Mouse (Mus musculus) cerebellum, postnatal 36 days (tissue): ENCODE data around the gene Acsbg2.

Experiments used
- DNase-seq, 2 experiments: peaks; one replicate each; pipeline ENCODE4 v3.0.0; 2021 to 2022; ENCODE audit warnings: mixed read lengths in 2 of 2

Acsbg2 gene

DNA sequence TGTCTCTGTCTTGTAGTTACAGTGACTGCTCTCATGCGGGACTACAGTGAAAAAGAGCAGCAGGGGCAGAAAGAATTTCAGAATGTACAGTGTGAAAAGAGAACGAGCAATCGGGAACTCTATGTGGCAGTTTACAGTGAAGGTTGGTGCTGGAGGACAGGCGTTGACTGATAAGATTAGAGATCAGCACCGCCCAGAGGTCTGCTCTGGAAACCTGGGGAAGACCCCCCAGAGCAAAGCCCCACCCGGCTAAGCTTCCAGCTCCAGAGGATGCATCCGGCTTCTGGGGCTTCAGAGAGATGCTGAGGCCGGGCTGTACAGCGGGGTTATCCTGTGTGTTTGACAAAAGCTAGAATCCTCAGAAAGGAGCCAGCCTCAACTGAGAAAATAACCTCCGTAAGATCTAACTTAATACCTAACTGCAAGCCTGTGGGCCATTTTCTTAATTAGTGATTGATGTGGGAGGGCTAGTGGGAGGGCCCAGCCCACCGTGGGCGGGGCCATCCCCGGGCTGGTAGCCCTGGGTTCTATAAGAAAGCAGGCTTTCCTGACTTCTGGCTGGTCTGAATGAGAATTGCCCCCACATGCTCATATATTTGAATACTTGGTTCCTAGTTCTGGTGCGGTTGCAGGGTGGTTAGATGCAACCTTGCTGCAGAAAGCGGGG is 3.8 kb downstream of the Acsbg2 start:
- DNase-seq, result no peak

DNA sequence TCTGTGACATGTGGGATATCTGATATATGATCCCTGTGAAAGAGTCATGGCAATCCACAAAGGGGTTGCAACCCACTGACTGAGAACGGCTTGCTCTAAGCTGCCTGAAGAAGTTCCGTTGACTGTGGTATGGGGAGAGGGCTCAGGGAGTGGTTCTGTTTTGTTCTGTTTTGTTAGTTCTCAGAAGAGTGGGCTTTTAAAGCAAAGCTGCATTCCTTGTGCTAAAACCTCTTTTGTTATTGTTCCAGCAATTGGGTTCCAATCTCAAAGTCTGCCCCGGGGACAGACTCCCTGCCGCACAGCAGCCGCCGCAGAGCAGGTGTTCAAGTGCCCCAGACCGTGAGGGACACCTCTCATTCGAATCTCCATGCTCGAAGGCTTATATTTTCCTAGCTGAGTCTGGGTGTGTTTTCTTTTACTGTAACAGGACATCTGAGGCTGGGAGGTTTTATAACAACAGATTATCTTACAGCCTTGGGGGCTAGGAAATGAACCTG is 4.7 kb downstream of the Acsbg2 start:
- DNase-seq, result no peak

DNA sequence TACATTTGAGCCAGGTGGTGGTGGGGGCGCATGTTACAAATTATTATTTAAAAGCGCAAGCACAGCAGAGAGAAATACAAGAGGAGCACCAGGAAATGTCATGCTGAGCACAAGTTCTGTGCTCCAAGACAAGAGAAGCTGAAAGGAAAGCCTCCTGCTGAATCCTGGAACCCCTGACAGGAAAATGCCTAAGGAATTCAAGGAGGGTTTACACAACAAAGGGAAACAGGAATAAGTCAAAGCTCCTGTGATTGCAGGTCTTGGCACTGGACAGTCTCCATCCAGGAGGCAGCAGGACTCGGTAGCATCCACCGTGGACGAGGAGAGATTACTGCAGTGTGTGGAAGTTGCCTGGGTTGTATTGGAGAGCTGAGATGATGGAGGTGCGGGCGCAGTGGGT is 8.2 kb downstream of the Acsbg2 start:
- DNase-seq, result no peak

DNA sequence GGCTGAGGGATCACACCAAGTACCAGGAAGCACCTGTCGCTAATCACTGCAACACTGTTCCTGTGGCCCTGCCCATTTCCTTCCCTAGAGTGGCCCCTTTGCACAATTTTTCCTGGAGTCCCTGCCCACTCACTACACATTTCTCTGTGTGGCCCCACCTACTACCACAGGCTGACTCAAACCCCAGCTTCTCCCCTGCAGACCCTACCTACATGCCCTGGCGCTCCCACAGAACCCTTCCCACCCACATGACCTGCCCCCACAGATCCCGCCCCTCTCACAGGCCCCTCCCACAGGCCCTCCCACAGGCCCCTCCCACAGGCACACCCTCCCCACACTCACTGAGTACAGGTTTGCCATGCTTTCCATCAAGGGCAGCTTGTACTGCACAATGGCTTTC is 13.1 kb downstream of the Acsbg2 start:
- no peak for DNase-seq

DNA sequence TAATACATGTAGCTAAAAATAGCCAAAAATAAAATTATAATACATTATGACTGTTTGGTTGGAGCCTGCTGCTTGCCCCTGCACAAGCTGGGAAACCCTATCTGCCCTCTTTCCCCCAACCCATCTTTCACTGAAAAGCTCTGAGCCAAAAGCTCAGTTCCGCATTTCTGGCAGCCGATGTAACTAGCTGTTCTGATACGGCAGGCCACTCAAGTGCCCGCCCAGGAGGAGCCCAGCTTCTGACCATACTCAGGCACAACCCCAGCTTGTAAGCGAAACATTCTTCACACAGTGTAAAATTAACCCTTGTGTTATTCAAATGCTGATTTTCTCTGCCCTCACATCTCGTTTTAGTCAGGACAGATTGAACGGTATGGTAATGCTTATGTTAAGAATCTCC is 15.3 kb downstream of the Acsbg2 start:
- no peak for DNase-seq

DNA sequence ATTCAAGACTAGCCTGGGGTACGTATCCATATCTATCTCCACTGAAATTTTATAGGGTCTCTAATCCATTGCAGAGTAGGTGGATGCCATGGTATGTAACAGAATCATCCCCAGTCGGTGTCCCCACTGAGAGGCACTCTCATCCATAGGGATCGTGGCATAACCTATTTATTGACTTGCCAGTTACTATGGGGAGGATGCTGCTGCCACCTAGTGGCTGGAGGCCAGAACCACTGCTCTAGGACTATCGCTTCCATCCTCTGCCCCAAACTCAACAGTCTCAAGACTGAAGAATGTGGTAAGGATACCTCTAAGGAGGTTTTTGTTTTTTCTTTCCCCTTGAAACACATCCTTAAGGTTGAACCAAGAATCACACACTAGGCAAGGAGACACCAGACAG is 16.0 kb downstream of the Acsbg2 start:
- DNase-seq, result peak; percentile 53 to 54

DNA sequence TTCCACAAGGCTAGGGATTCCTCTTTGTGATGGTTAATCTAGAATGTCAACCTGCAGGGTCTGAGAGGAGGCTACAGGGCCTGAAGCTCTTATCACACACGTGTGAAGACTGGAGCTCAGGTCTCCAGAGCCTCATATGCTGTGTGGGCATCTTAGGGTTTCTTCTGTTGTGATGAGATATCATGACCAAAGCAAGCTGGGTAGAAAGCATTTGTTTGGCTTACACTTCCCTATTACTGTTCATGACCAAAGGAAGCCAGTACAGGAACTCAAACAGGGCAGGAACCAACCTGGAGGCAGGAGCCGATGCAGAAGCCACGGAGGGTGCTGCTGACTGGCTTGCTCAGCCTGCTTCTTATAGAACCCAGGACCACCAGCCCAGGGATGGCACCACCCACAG is 18.8 kb downstream of the Acsbg2 start:
- no peak for DNase-seq

DNA sequence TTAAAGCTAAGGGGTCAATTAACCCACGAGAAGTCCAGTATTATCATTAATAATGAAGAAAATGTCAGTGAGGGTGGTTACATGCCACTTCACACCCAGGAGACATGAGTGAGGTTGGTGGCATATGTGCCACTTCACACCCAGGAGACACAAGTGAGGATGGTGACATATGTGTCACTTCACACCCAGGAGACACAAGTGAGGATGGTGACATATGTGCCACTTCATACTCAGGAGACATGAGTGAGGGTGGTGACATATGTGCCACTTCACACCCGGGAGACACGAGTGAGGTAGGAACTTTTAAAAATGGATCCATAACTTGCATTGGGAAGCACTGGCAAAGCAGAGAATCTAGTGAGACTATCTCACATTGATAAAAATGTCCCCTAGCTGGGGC is 23.1 kb downstream of the Acsbg2 start:
- DNase-seq, result no peak

DNA sequence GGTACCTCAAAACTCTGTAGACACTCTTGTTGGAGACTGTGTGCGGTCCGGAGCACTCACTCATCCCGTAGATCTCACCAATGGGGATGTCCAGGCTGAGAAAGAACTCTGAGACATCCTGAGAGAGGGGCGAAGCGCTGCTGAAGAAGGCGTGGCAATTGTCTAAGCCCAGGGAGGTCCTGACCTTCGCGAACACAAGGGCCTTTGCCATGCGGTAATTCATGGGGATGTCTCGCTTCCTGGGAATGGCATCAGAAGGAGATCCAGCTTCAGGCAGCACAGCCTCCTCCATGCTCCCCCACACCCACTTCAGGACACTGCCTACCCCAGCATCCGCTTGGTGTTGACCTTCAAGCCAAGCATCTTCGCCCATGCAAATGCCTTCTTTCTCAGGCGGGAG is 24.5 kb downstream of the Acsbg2 start:
- no peak for DNase-seq

DNA sequence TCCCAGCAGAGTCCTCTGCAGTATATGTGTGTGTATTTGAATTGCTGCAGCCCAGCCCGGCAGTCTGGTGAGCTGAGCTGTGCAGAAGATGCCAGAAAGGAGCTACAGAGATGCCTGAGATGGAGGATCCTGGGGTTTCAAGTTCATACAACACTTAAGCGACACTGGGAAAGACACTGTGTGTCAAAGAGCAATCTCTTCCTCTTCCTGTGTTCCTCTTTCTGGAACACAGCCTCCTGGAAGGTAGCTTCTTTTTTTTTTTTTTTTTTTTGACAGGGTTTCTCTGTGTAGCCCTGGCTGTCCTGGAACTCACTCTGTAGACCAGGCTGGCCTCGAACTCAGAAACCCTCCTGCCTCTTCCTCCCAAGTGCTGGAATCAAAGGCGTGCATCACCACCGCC is 25.5 kb downstream of the Acsbg2 start:
- no peak for DNase-seq

DNA sequence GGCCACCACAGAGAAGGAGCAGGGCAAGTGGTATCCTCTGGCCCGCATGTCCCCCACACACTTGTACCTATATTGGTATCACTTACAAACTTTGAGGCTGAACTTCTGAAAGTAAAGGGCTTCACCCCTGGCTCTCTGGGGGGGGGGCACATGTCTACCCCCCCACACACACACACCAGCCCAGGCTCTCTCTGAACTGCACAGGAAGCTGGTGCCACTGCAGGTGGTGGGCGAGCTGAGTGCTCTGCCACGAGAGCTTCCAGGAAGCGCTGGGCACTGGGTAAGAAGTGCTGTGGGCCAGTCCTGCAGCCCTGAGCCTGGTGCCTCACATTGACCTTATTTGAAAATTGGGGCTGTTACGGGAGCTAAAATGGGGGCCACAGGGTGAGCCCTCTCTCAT is 30.6 kb downstream of the Acsbg2 start:
- DNase-seq, result no peak

DNA sequence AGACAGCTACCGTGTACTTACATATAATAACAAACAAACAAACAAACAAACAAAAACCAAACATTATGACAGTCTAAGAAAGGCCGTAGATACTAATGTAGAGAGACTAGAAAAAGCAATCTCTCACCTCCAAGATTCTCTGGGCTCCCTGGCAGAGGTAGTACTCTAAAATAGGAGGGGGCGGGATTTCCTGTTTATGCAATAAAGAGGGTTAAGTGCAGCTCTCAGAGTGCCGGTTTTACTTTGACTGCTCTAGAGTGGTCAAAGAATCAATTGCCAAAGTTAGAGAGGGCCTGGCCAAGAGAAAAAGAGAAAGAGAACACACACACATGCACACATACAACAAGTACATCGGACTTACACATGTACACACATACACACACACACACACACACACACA is 32.1 kb downstream of the Acsbg2 start:
- DNase-seq, result no peak

DNA sequence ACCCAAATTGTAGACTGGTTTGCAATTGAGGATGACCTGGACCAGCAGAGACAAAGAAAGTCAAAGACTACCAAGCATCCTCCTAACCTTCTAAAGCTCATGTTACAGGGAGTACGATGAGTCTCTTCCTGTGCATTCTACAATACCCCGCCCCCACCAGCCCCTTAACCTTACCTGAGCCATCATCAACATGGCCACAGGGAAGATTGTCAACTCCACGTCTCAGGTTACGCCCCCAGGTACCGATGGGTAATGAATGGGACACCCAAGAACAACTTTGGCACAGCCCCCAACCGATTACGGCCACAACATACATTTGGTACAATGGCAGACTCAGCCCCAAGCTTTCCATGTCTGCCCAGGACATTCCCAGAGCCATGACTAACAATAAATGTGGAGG is 33.7 kb downstream of the Acsbg2 start:
- no peak for DNase-seq

DNA sequence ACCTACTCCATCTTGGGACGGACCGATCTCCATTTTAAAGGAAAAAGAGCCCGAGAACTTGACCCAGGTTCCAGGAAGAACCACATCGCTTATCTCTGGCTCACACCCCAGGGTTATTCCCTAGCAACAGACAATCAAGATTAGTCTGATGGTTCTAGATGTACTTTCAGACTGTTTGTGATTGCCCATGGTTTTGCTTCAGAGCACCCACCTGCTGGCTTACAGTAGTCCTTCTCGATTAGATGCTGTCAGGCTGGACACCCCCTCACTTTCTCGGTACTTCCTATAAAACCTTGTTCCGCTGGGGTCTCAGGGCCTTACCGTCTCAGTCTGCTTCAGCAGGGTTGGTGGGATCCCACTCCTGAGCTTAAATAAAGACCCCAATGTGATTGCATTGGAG is 37.9 kb downstream of the Acsbg2 start:
- no peak for DNase-seq

DNA sequence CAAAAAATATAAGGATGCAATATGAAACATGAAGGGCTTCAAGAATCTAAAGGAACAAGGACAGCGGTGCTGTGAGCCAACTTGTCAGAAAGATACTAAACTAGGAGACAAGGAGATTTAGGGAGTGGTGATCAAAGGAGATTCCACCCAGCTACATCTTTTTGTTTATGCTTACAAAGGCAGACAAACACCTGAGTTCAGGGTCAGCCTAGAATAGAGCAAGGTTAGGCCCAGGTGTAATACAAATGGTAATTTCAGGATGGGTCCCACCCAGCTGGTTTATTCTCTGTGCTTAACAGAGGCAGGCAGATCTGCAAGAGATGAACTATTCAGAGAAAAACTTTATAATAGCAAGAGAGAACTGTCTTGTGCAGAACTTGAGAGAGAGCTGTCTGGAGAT is 40.9 kb downstream of the Acsbg2 start:
- DNase-seq, result no peak

DNA sequence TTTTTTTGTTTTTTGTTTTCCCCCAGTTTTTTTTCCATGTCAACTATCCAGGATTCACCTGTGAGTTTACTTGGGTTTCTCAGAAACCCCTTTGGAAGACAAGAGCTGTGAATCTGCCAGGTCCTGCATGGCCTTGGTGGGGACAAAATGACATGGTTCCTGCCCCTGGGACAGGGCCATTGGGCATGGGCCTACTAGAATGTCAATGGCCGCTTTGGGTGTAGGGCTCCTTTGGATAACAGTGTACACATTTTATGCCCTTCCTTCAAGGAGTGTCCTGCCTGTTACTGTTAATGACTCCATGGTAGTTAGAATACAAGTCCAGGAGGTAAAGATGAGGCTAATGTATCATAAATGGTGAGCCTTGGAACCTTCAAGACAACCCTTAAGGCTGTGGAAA is 41.3 kb downstream of the Acsbg2 start:
- no peak for DNase-seq

DNA sequence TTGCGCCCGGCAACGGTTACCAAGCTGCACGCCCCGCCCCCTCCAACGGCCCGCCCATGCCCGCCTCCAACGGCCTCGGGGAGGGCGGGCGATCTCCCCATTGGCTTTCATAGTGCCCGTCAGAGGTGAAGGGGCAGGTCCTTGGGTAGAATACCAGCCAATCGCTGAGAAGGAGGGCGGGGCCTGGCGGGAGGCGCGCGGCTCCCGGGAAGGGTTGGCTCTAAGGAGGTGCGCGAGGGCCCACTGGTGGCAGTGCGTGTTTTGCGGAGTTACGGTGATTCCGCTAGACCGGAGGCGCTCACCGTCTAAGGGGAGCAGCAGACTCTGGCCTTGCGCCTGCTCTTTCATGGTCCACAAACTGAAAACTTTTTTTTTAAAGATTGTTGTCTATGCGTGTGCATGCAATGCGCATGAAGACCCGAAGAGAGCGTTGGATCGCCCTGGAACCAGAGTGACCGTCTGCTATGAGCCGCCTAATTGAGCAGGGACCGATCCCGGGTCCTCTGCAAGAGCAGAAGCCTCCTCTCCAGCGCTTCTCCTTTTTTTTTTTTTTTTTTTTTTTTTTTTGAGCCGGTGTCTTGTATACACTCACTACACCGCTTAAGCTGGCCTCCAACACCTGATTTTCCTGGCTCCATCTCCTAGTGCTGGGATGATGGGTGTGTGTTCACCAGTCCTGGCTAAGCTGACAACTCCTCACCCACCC is 43.0 kb downstream of the Acsbg2 start:
- peak; percentile 97 to 99 for DNase-seq

DNA sequence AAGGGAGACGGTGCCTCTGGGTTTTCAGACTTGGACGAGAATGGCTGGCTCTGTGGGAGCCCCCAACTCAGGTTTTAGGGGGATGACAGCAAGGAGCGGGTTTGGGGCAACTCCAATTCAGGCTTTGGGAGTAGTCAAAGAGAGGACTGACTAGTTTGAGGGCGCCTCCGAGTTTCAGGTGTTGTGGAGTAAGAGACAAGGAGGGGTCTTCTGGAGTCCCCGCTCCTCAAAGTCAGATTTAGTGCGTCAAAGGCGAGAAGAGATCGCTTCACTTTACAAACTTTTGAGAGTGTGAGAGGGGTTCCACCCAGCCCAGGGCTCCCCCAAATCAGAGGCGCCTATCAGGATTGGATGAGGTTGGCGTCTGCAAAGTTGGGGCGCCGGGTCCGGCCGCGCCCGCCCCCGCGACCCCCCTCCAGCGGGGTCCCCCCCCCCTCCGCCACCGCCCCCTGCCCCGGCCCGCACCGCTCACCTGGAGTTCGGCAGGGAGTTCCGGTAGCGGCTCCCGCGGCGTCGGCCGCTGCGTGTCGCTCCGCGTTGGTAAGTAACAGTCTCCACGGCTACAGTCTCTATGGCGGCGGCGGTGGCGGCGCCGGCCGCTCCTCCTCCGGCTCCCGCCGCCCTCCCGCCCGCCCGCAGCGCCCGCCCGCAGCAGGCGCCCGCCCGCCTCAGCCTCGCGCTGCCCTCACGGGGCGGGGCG is 43.7 kb downstream of the Acsbg2 start, which contains the start of gene Rfx2:
Gene Rfx2, minus strand, starts transcription at position 603 of the 700 bp plus-strand sequence.
- peak; percentile 13 to 22 for DNase-seq

DNA sequence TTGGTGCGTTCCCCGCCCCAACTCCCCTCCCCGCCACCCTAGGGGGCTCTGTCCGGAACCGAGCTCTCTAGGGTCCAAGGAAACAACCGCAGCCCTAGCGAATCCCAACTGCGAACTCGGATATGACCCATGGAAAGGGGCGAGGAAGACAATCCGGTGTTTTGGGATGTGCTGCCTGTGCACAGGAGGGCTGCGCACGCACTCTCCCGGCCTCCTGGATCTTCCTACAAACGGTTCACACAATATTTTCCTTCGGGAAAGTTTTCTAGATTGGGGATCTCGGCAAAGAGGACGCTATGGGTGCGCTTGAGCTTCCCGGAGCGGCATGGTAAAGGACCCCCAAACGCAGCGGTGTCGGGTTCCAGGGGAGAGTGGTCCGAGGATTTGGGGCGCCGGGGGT is 44.5 kb downstream of the Acsbg2 start:
- DNase-seq, result no peak

DNA sequence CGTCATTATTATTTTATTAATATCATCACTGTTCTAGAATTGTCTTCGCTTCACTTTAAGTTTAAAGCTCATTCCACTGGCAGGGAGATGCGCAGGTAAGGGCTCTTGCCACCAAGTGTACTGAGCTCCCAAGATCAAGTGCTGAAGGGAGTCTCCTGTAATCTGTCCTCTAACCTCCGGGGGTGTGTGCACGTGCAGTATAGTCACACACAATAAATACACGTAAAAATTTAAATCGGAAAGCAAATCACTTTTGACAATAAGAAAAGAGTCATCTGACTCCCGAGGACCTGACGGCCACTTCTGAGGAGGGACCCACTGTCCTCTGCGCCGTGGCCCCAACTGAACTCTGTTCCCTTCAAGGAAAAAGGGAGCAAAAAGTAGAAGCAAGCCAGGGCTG is 45.1 kb downstream of the Acsbg2 start:
- no peak for DNase-seq

DNA sequence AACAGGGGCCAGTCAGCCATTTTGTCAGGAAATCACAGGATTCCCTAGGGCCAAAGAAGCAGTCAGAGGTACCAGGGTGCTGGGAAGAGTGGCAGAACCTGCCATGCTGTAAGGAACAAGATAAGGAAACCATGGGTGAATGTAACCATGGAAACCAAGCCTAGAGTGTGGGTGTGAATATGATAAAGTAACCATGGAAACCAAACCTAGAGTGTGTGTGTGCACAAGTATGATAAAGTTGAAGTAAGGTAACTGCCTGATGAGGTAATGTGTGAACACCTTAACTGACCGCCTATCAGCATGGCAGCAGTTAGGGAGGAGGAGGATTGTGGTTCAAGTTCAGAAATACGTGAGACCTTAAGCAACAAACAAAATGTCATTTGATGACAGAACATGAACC is 47.5 kb downstream of the Acsbg2 start:
- DNase-seq, result no peak

DNA sequence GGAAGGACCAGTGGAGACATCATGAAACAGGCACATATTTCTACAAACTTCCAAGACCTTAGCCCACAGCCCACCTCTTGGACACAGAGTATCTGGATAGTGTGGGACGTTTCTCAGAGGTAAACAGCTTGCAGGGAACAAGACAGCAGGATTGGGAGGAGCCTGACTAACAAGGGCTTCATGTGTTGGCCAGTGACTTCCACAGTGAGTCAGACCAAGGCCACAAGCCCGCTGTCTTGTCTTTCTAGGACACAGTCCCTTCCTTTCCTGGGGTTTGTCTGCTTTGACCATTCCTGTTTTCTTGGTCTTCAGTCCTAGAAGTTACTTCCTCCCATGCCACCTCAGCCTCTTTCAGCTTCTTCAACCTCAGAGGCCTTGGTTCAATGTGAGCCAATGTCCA is 50.9 kb downstream of the Acsbg2 start:
- no peak for DNase-seq

DNA sequence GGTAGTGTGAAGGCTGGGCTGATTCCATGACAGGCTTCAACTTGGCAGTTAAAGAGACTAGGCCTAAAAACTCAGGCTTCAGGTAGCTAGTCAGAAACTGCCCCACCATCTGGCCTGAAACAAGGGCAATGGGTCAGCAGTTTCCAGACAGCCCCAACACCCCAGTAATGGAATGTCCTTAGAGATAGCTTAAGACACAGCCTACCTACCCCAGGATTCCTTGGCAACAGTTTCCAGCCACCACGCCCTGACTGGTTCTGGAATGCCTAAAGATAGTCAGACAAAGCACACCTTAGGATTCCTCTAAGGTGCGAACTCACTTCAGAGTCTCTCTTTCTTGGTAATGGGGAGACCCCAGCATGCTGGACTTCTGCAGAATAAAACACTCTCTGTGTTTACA is 51.9 kb downstream of the Acsbg2 start:
- DNase-seq, result no peak

DNA sequence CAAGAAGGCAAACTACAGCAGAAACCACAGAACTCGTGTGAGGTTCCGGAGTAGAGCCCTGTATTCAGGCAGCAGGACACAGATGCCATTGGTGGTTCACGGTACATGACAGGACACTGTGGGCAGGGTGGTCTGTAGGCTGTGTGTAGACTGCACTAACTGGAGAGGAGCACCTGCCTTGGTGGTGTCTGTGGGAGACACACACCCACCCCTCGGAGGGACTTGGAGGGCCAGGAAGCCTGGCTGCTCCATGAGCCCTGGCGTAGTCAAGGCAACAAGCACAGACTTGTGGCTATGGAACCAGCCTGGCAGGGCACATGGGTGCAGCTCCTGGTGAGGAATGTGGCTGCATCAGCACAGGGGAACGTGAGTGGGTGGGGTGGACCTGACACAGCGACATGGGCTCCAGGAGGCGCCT is 54.5 kb downstream of the Acsbg2 start:
- DNase-seq, result no peak
